In genomic region chr8:105826379-105826778, GRCm38 (mm10) we compare ENCODE assay signal across 8 mouse cellular contexts. TPM values are rescaled to one million over a fixed set of nuclear protein-coding genes. Genes with fewer than 3 reads are reported as not detected.
DNase-seq lines count a peak whose midpoint lies in the region; ATAC-seq and TF ChIP-seq lines count a peak whose summit lies in the region.

No protein-coding gene starts in this region.

- ATAC-seq in heart, embryonic 15.5 days (replicated peaks; ENCODE audit: insufficient number of reproducible peaks, insufficient read depth, low FRiP score, low read depth), result no peak
- ATAC-seq in forebrain, postnatal 0 days, result no peak
- ATAC-seq in liver, embryonic 14.5 days (ENCODE audit: insufficient read depth), result no peak

- peak overlapping the region; percentile 84 for H3K4me2 ChIP-seq in heart, embryonic 15.5 days
- peak overlapping the region; percentile 85 for H3K4me2 ChIP-seq in forebrain, postnatal 0 days (ENCODE audit: low read depth)
- peak overlapping the region; percentile 92 for H3K4me2 ChIP-seq in liver, embryonic 14.5 days (ENCODE audit: low read depth)

- no peak for TF ChIP-seq EP300 in MEL (IDR thresholded peaks at IDR 0.05; ENCODE audit: low read depth in 1 of 2, low read length in 2 of 2)
- TF ChIP-seq EP300 in liver, embryonic 14.5 days (IDR thresholded peaks at IDR 0.05; ENCODE audit: low read depth), result no peak

- WGBS in heart, embryonic 15.5 days, result 5% methylated on average over 4 of the region's 4 CpGs
- 11% methylated on average over 4 of the region's 4 CpGs for WGBS in forebrain, postnatal 0 days
- WGBS in liver, embryonic 14.5 days (ENCODE audit: insufficient replicate concordance), result 1% methylated on average over 4 of the region's 4 CpGs

- H3K27ac ChIP-seq in heart, embryonic 15.5 days, result peak overlapping the region; percentile 75
- H3K27ac ChIP-seq in MEL (ENCODE audit: control insufficient read depth, low read depth, low read length), result peak overlapping the region; percentile 3; the same call in 1 of the 2 replicates
- H3K27ac ChIP-seq in forebrain, postnatal 0 days (ENCODE audit: low read depth, low read length), result peak overlapping the region; percentile 80; the same call in 1 of the 2 replicates
- H3K27ac ChIP-seq in liver, embryonic 14.5 days, result peak overlapping the region; percentile 100

- peaks cover 19% of the 10 kb centered on the region for H3K4me1 ChIP-seq in heart, embryonic 15.5 days (replicated peaks)
- peaks cover 0 to 12% of the 10 kb centered on the region in 2 experiments; a peak in 3 of 4 replicates for H3K4me1 ChIP-seq in MEL (ENCODE audit: control insufficient read depth in 1 of 2, insufficient read depth in 2 of 2, low read length in 2 of 2)
- H3K4me1 ChIP-seq in forebrain, postnatal 0 days (ENCODE audit: insufficient read depth), result peaks cover 6% of the 10 kb centered on the region; the same call in 1 of the 2 replicates
- H3K4me1 ChIP-seq in liver, embryonic 14.5 days (replicated peaks; ENCODE audit: control insufficient read depth in 2 of 2, insufficient read depth in 2 of 2, low read length in 1 of 2), result peaks cover 45 to 51% of the 10 kb centered on the region in 2 experiments

- peak overlapping the region; percentile 84 for H3K9ac ChIP-seq in heart, embryonic 15.5 days
- H3K9ac ChIP-seq in MEL (ENCODE audit: control insufficient read depth, low read depth, low read length, poor library complexity, severe bottlenecking), result peak overlapping the region; percentile 77
- H3K9ac ChIP-seq in forebrain, postnatal 0 days, result peak overlapping the region; percentile 94
- peak overlapping the region; percentile 100 for H3K9ac ChIP-seq in liver, embryonic 14.5 days (replicated peaks)

- peaks cover 23% of the 10 kb centered on the region for H3K36me3 ChIP-seq in heart, embryonic 15.5 days
- H3K36me3 ChIP-seq in MEL (ENCODE audit: control insufficient read depth in 1 of 2, insufficient read depth in 2 of 2, low read length in 2 of 2), result peaks cover 0 to 11% of the 10 kb centered on the region in 2 experiments
- H3K36me3 ChIP-seq in forebrain, postnatal 0 days (ENCODE audit: insufficient read depth), result peaks cover 27% of the 10 kb centered on the region
- H3K36me3 ChIP-seq in liver, embryonic 14.5 days (replicated peaks; ENCODE audit: control insufficient read depth, insufficient read depth, low read depth), result peaks cover 52% of the 10 kb centered on the region

- no peak for TF ChIP-seq POLR2A in MEL (IDR thresholded peaks at IDR 0.05; ENCODE audit: control insufficient read depth in 1 of 2, insufficient read depth in 1 of 2, low read depth in 1 of 2, low read length in 2 of 2, poor library complexity in 1 of 2)

- H3K27me3 ChIP-seq in heart, embryonic 15.5 days, result no peaks in the 10 kb centered on the region
- H3K27me3 ChIP-seq in MEL (ENCODE audit: control insufficient read depth in 1 of 2, insufficient read depth in 2 of 2, low read length in 2 of 2), result no peaks in the 10 kb centered on the region
- H3K27me3 ChIP-seq in forebrain, postnatal 0 days (ENCODE audit: insufficient read depth, low read length), result no peaks in the 10 kb centered on the region
- H3K27me3 ChIP-seq in liver, embryonic 14.5 days (ENCODE audit: control insufficient read depth, insufficient read depth, low read length), result no peaks in the 10 kb centered on the region

- TF ChIP-seq CTCF in MEL (IDR thresholded peaks at IDR 0.05 in 2 of 3, conservative IDR thresholded peaks at IDR 0.05 in 1 of 3; ENCODE audit: control insufficient read depth in 1 of 3, insufficient read depth in 1 of 3, low read depth in 2 of 3, low read length in 3 of 3, poor library complexity in 1 of 3, severe bottlenecking in 1 of 3), result no peak
- TF ChIP-seq CTCF in forebrain, postnatal 0 days (IDR thresholded peaks at IDR 0.05; ENCODE audit: low read depth), result no peak
- no peak for TF ChIP-seq CTCF in liver, embryonic 14.5 days (IDR thresholded peaks at IDR 0.05; ENCODE audit: low read depth)

- H3K4me3 ChIP-seq in heart, embryonic 15.5 days, result peak overlapping the region; percentile 87
- peak overlapping the region; percentile 58 to 82 for H3K4me3 ChIP-seq in MEL (ENCODE audit: control insufficient read depth in 1 of 2, insufficient read depth in 1 of 2, low read depth in 2 of 2, low read length in 2 of 2)
- peak overlapping the region; percentile 100 for H3K4me3 ChIP-seq in forebrain, postnatal 0 days (ENCODE audit: low read depth, low read length)
- peak overlapping the region; percentile 98 to 100 for H3K4me3 ChIP-seq in liver, embryonic 14.5 days (ENCODE audit: insufficient read depth in 1 of 2, low read depth in 2 of 2, low read length in 2 of 2)

- no peaks in the 10 kb centered on the region for H3K9me3 ChIP-seq in heart, embryonic 15.5 days (replicated peaks)
- no peaks in the 10 kb centered on the region for H3K9me3 ChIP-seq in MEL (replicated peaks; ENCODE audit: insufficient read depth, low read length)
- no peaks in the 10 kb centered on the region for H3K9me3 ChIP-seq in forebrain, postnatal 0 days (ENCODE audit: low read length)
- no peaks in the 10 kb centered on the region for H3K9me3 ChIP-seq in liver, embryonic 14.5 days (ENCODE audit: control insufficient read depth, low read length)

- H3K79me2 ChIP-seq in MEL (ENCODE audit: control insufficient read depth, insufficient read depth, low read length, poor library complexity), result peaks cover 11% of the 10 kb centered on the region

- no peak for DNase-seq in heart, postnatal 4 days
- DNase-seq in MEL (ENCODE audit: low read depth, low spot score), result peak; percentile 49
- no peak for DNase-seq in forebrain, postnatal 0 days
- no peak for DNase-seq in liver, embryonic 14.5 days (ENCODE audit: low read depth in 3 of 3, low spot score in 3 of 3)
- DNase-seq in Muller cell, postnatal 12 days (ENCODE audit: inconsistent ontology term), result no peak
- no peak for DNase-seq in retina, embryonic 14.5 days (ENCODE audit: low spot score)
- DNase-seq in natural killer cell, adult 2 months (ENCODE audit: low spot score in 2 of 2), result no peak

- no peak for TF ChIP-seq RAD21 in MEL (IDR thresholded peaks at IDR 0.05; ENCODE audit: low read depth, low read length)

RNA-seq across cellular contexts. Expression of gene Ranbp10, which starts 0.8 kb away (rescaled TPM):
- polyA plus RNA-seq in heart, embryonic 15.5 days (2015; fragmentation: Nextera tagmentation; extraction: Ambion mirVana), result 8.1 and 11.0 TPM in 2 replicates
- total RNA-seq in heart, postnatal 4 days (2021), result 10 to 100 TPM; 22.3 to 23.1 TPM
- 7.4 and 7.7 TPM in 2 replicates for total RNA-seq in MEL (2012; rRNA removed)
- polyA plus RNA-seq in MEL (2012; ENCODE audit: insufficient read depth in 1 of 2, insufficient read length in 2 of 2, low read depth in 1 of 2, low replicate concordance in 2 of 2, missing spikeins in 1 of 2), result 10 to 100 TPM in 1 of 2 experiments, not detected in 1; 22.1 TPM
- 9.8 and 13.6 TPM in 2 replicates for total RNA-seq in forebrain, postnatal 0 days (2014; rRNA removed)
- polyA plus RNA-seq in forebrain, postnatal 0 days (2015; fragmentation: Nextera tagmentation; extraction: Ambion mirVana), result 3.5 and 4.5 TPM in 2 replicates
- polyA plus RNA-seq in liver, embryonic 14.5 days (2012; rRNA removed), result 57.2 and 60.6 TPM in 2 replicates
- 37.0 and 42.0 TPM in 2 replicates for polyA plus RNA-seq in liver, embryonic 14.5 days (2014; fragmentation: Nextera tagmentation; extraction: Ambion mirVana)

RNA-seq across cellular contexts. Expression of gene Tsnaxip1, which starts 1.2 kb away (rescaled TPM):
- polyA plus RNA-seq in heart, embryonic 15.5 days (2015; fragmentation: Nextera tagmentation; extraction: Ambion mirVana), result 0.06 and 0.29 TPM in 2 replicates
- not detected for total RNA-seq in heart, postnatal 4 days (2021)
- total RNA-seq in MEL (2012; rRNA removed), result not detected in 2 replicates
- under 1 TPM in 1 of 2 experiments, not detected in 1; 0.10 TPM for polyA plus RNA-seq in MEL (2012; ENCODE audit: insufficient read depth in 1 of 2, insufficient read length in 2 of 2, low read depth in 1 of 2, low replicate concordance in 2 of 2, missing spikeins in 1 of 2)
- 0.67 and 1.2 TPM in 2 replicates for total RNA-seq in forebrain, postnatal 0 days (2014; rRNA removed)
- polyA plus RNA-seq in forebrain, postnatal 0 days (2015; fragmentation: Nextera tagmentation; extraction: Ambion mirVana), result 0.92 and 1.1 TPM in 2 replicates
- polyA plus RNA-seq in liver, embryonic 14.5 days (2012; rRNA removed), result 0.04 and 0.06 TPM in 2 replicates
- polyA plus RNA-seq in liver, embryonic 14.5 days (2014; fragmentation: Nextera tagmentation; extraction: Ambion mirVana), result 0.06 TPM in 1 of 2 replicates, not detected in the other

RNA-seq across cellular contexts. Expression of gene Cenpt, which starts 26.7 kb away (rescaled TPM):
- 30.1 and 36.8 TPM in 2 replicates for polyA plus RNA-seq in heart, embryonic 15.5 days (2015; fragmentation: Nextera tagmentation; extraction: Ambion mirVana)
- total RNA-seq in heart, postnatal 4 days (2021), result 10 to 100 TPM; 16.8 to 18.4 TPM
- total RNA-seq in MEL (2012; rRNA removed), result 14.2 and 15.7 TPM in 2 replicates
- 10 to 100 TPM in 1 of 2 experiments, not detected in 1; 26.5 TPM for polyA plus RNA-seq in MEL (2012; ENCODE audit: insufficient read depth in 1 of 2, insufficient read length in 2 of 2, low read depth in 1 of 2, low replicate concordance in 2 of 2, missing spikeins in 1 of 2)
- total RNA-seq in forebrain, postnatal 0 days (2014; rRNA removed), result 42.4 and 44.7 TPM in 2 replicates
- 39.0 and 42.8 TPM in 2 replicates for polyA plus RNA-seq in forebrain, postnatal 0 days (2015; fragmentation: Nextera tagmentation; extraction: Ambion mirVana)
- 24.6 and 25.4 TPM in 2 replicates for polyA plus RNA-seq in liver, embryonic 14.5 days (2012; rRNA removed)
- 15.0 and 18.2 TPM in 2 replicates for polyA plus RNA-seq in liver, embryonic 14.5 days (2014; fragmentation: Nextera tagmentation; extraction: Ambion mirVana)

RNA-seq across cellular contexts. Expression of gene Thap11, which starts 28.6 kb away (rescaled TPM):
- 44.7 and 52.5 TPM in 2 replicates for polyA plus RNA-seq in heart, embryonic 15.5 days (2015; fragmentation: Nextera tagmentation; extraction: Ambion mirVana)
- 10 to 100 TPM; 26.4 to 29.3 TPM for total RNA-seq in heart, postnatal 4 days (2021)
- total RNA-seq in MEL (2012; rRNA removed), result 41.9 and 48.8 TPM in 2 replicates
- polyA plus RNA-seq in MEL (2012; ENCODE audit: insufficient read depth in 1 of 2, insufficient read length in 2 of 2, low read depth in 1 of 2, low replicate concordance in 2 of 2, missing spikeins in 1 of 2), result 10 to 100 TPM in 1 of 2 experiments, not detected in 1; 51.4 TPM
- total RNA-seq in forebrain, postnatal 0 days (2014; rRNA removed), result 60.4 and 81.9 TPM in 2 replicates
- 48.6 and 57.2 TPM in 2 replicates for polyA plus RNA-seq in forebrain, postnatal 0 days (2015; fragmentation: Nextera tagmentation; extraction: Ambion mirVana)
- 26.2 TPM in 2 replicates for polyA plus RNA-seq in liver, embryonic 14.5 days (2012; rRNA removed)
- 25.5 and 29.5 TPM in 2 replicates for polyA plus RNA-seq in liver, embryonic 14.5 days (2014; fragmentation: Nextera tagmentation; extraction: Ambion mirVana)

RNA-seq across cellular contexts. Expression of gene Nutf2, which starts 34.0 kb away (rescaled TPM):
- polyA plus RNA-seq in heart, embryonic 15.5 days (2015; fragmentation: Nextera tagmentation; extraction: Ambion mirVana), result 154 and 173 TPM in 2 replicates
- total RNA-seq in heart, postnatal 4 days (2021), result 10 to 100 TPM; 44.7 to 45.7 TPM
- total RNA-seq in MEL (2012; rRNA removed), result 167 and 198 TPM in 2 replicates
- 10 to 100 TPM in 1 of 2 experiments, not detected in 1; 28.0 TPM for polyA plus RNA-seq in MEL (2012; ENCODE audit: insufficient read depth in 1 of 2, insufficient read length in 2 of 2, low read depth in 1 of 2, low replicate concordance in 2 of 2, missing spikeins in 1 of 2)
- 70.4 and 89.5 TPM in 2 replicates for total RNA-seq in forebrain, postnatal 0 days (2014; rRNA removed)
- 142 and 146 TPM in 2 replicates for polyA plus RNA-seq in forebrain, postnatal 0 days (2015; fragmentation: Nextera tagmentation; extraction: Ambion mirVana)
- 40.5 and 83.2 TPM in 2 replicates for polyA plus RNA-seq in liver, embryonic 14.5 days (2012; rRNA removed)
- 139 TPM in 2 replicates for polyA plus RNA-seq in liver, embryonic 14.5 days (2014; fragmentation: Nextera tagmentation; extraction: Ambion mirVana)

Comparison
In these comparisons a context has a peak if more than half of its experiments do, and no peak if none do; other contexts are left out.
1. H3K27ac ChIP-seq: peak in every context shown above with its lines; median percentile 100 in liver, embryonic 14.5 days; 80 in forebrain, postnatal 0 days; 75 in heart, embryonic 15.5 days; 3 in MEL.